8 mouse cellular contexts compared by ENCODE assay signal in the genomic region with DNA sequence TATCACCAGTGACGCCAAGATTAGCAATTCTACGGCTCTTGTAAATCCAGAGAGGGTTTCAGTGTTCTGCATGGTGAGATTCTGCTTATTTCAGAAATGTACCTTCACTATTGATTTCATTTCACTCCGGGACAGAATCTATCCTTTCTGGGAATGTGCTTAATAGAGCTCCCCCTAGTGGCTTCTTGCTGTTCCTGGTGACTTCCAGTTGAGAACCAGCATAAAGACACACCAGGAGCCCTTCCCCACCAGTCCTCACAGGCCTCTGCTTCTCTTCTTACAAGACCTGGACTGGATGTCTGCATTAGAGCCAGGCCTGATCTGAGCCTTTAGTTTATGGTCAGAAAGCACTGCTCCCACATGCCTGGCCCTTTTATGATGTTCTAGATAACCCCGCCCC. TPM values are rescaled to one million over a fixed set of nuclear protein-coding genes. Genes with fewer than 3 reads are reported as not detected.
A peak's percentile ranks its signal among the peaks of the same experiment; 100 is the strongest.
DNase-seq lines count a peak whose midpoint lies in the region.

No protein-coding gene starts in this region.

- intact Hi-C loops in gastrocnemius, postnatal 14 days (cut with DNase I; ENCODE audit: low total_unique reads), result loop anchor here (5.0 kb wide), 1 partner anchor 124 kb away; no protein-coding TSS in a partner anchor

- peak; percentile 21 for DNase-seq in gastrocnemius, postnatal 10 days
- DNase-seq in gastrocnemius, postnatal 14 days, result no peak
- DNase-seq in urinary bladder, postnatal 25 days (ENCODE audit: low spot score), result peak; percentile 30
- no peak for DNase-seq in urinary bladder, postnatal 4 days (ENCODE audit: low spot score in 2 of 2)
- peak; percentile 30 to 60 for DNase-seq in cerebellum, postnatal 36 days
- peak; percentile 58 for DNase-seq in kidney, postnatal 10 days
- peak; percentile 71 for DNase-seq in lung, postnatal 10 days
- DNase-seq in thymus, postnatal 4 days, result peak; percentile 43

RNA-seq across cellular contexts. Expression of a gene that starts 4.9 kb away (rescaled TPM):
- 1 to 10 TPM; 4.2 to 5.5 TPM for total RNA-seq in gastrocnemius, postnatal 10 days (2021)
- total RNA-seq in gastrocnemius, postnatal 14 days (2021), result 1 to 10 TPM; 1.6 to 2.0 TPM

RNA-seq across cellular contexts. Expression of a gene that starts 28.7 kb away (rescaled TPM):
- total RNA-seq in gastrocnemius, postnatal 10 days (2021), result 100 to 1,000 TPM; 120 to 170 TPM
- 100 to 1,000 TPM in 1 of 2 experiments, 10 to 100 TPM in 1; 68.0 to 312 TPM for total RNA-seq in gastrocnemius, postnatal 14 days (2021)

RNA-seq across cellular contexts. Expression of a gene that starts 32.0 kb away (rescaled TPM):
- 10 to 100 TPM; 55.8 to 80.1 TPM for total RNA-seq in gastrocnemius, postnatal 10 days (2021)
- 10 to 100 TPM; 26.2 to 39.3 TPM for total RNA-seq in gastrocnemius, postnatal 14 days (2021)

Comparison
In these comparisons a context has a peak if more than half of its experiments do, and no peak if none do; other contexts are left out.
1. DNase-seq: peak in gastrocnemius, postnatal 10 days (single experiment), urinary bladder, postnatal 25 days (single experiment), cerebellum, postnatal 36 days (2 of 2), kidney, postnatal 10 days (single experiment), lung, postnatal 10 days (single experiment) and thymus, postnatal 4 days (single experiment); none in gastrocnemius, postnatal 14 days (single experiment) and urinary bladder, postnatal 4 days (0 of 2).